Mouse (Mus musculus) erythroid progenitor cell, adult 5-6 weeks (primary cell): ENCODE measurements around the gene Gpd1l. TPM values are rescaled to one million over a fixed set of nuclear protein-coding genes. Genes with fewer than 3 reads are reported as not detected.

Experiments
- ATAC-seq: replicated peaks from 2 replicates; pipeline ENCODE4 v1.8.0; 2016; ENCODE audit warnings: moderate number of reproducible peaks, mild to moderate bottlenecking, moderate TSS enrichment, inconsistent platforms; ENCODE audit not compliant: poor library complexity, low FRiP score, severe bottlenecking
- total RNA-seq, 2 experiments: library from RNA; stranded (forward) in 1 of 2; stranded (reverse) in 1 of 2; fragments of 150-400 nt in 1 of 2; fragments of 186-747, 209-891 nt in 1 of 2; gene quantifications; 2 replicates each; pipeline versions ENCODE4 v1.2.3 to v1.2.4; 2015 to 2017; ENCODE audit warnings: low replicate concordance in 2 of 2

The Gpd1l gene
- total RNA-seq, 2 experiments from 2014 or later = 7.6 to 12.2 TPM

- no peak for ATAC-seq
Measured at GRCm38 (mm10) chr9:114932607-114933006, 1.2 kb downstream of the Gpd1l start.

- ATAC-seq = no peak
Measured at GRCm38 (mm10) chr9:114930464-114931090, 3.2 kb downstream of the Gpd1l start.

- ATAC-seq = no peak
Measured at GRCm38 (mm10) chr9:114925571-114925970, 8.2 kb downstream of the Gpd1l start.

DNA sequence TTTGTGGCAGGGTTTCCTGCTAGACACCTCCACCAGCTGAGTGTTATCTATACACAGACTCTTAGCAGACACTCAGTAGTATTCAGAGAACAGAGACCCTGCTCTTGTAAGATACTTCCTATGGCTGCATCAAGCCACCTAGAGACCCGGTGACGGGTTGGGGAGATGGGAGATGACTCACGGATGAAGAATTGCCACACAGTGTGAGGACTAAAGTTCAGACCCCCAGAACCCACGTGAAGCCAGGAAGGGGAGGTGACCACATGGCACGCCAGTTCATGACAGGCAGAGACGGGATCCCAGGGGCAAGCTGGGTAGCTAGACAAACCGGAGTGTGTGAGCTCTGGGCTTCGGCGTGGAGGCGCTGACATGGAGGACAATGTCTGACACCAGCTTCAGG, 8.7 kb downstream of the Gpd1l start:
- ATAC-seq = no peak

- ATAC-seq = no peak
Measured at GRCm38 (mm10) chr9:114924511-114924910, 9.3 kb downstream of the Gpd1l start.

DNA sequence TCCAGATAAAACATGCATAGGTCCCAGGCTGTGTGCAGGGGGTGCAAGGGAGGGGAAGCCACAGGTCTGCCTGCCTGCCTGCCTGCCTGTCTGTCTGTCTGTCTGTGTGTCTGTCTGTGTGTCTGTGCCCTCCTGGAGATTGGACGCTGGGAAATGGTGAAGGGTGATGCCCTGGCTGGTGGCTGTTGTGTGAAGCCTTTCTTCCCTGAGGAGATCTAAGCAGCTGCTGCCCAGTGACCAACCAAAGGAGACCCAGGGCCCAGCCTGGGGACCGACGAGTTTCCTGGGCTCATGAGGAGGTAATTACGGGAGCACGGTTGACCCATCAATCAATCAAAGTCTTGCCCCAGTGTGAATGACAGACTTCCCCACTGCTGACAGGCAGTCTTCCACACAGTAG, 11.6 kb downstream of the Gpd1l start:
- no peak for ATAC-seq

DNA sequence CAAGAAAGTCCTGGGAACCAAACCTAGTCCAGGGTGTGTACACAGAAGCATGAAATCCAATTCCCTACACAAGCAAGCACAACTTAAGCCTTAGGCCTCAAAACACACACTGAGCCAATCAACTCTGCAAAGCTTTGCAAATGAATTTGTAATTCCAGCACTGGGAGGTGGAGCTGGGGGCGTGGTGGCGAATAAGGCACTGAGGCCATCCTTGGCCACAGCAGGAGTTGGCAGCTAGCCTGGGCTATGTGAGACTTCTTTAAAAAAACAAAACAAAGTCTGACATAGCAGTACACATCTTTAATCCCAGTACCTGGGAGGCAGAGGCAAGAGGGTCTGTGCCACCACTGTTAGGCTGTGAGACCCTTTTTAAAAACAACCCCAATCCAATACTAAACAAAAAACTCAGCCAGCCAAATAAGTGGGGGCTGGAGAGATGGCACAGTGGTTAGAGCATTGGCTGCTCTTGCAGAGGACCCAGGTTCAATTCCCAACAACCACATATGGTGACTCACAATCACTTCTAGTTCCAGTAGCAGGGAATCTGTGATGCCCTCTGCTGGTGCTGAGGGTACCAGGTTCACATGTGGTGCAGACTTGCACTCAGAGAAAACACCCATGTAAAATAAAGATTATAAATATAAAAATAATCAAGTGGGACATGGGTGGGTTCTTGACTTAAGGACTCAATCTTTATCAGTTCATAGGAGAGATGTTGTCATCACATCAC, 12.3 kb downstream of the Gpd1l start:
- no peak for ATAC-seq

GRCm38 (mm10) chr9:114920569-114920968, 13.2 kb downstream of the Gpd1l start:
- ATAC-seq = no peak

GRCm38 (mm10) chr9:114912680-114913649, 20.8 kb downstream of the Gpd1l start:
- ATAC-seq = no peak

GRCm38 (mm10) chr9:114907509-114907908, 26.3 kb downstream of the Gpd1l start:
- no peak for ATAC-seq

DNA sequence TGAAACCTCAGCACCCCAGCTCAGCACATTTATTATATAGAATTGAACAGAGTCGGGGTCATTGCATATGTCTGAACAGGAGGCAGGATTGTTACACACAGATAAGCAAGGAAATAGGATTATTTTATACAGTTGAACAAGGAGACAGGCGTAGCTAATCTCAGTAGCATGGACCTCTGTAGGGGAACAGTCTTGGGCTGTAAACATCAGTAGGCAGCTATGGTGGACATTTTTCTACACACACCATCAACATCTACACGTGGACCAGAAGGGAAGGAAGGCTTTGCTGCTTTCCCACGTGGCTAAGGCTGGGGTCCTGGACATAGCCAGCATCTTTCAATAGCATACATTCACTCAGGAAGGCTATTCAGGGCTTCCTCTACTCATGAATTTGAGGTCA, 37.9 kb downstream of the Gpd1l start:
- ATAC-seq = no peak

GRCm38 (mm10) chr9:114892974-114893373, 40.8 kb downstream of the Gpd1l start:
- no peak for ATAC-seq

DNA sequence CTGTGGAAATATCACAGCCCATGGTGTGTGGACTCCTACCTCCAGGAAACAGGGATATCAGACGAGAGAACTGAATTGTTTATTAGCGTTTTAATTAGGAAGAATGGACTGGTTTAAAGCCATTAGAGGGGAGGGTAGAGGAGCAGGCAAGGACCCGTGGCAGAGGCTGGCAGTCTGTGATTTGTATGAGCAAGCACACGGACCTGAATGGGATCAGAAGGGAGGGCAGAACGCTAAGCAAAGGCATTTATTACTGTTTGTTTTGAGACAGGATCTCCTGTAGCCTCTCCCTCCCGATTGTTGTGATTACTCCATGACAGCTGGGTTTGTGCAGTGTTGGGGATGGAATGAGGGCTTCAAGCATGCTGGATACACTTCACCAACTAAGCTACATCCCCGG, 43.4 kb downstream of the Gpd1l start:
- ATAC-seq = no peak

DNA sequence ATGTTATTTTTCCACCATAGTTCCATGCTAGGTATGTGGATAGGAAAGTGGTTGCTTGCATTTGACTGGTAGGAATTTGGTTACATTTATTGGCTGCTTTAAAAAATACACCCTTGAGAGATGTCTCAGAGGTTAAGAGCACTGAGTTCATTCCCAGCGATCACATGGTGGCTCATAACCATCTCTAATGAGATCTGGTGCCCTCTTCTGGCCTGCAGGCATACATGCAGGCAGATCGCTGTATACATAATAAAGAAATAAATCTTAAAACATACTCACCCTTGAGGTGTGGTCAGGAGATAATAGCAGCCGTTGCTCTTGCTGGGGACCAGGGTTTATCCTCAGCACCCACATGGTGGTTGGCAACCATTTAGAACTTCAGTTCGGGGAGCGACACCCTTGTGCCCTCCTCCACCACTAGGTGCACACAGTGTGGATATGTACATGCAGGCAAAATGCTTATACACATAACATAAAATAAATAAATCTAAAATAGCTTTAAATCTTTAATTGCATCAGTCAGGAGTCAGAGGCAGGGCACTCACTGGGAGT, 44.9 kb downstream of the Gpd1l start:
- no peak for ATAC-seq

DNA sequence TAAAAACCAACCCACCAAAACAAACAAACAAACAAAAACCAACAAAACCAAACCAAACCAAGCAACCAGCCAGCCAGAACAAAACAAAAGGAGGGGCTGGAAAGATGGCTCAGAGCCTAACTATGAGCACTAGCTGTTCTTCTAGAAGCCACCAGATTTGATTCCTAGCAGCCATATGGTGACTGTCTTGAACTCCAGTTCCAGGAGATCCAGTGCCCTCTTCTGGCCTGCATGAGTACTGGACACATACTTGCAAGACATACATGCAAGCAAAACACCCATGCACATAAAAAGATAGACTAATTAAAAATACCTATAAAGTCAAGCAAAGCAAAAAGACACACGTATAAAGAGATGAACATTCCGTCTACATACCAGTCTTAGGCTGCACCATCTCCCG, 46.1 kb downstream of the Gpd1l start:
- no peak for ATAC-seq

- ATAC-seq = no peak
Measured at GRCm38 (mm10) chr9:114885991-114886662, 47.7 kb downstream of the Gpd1l start.

DNA sequence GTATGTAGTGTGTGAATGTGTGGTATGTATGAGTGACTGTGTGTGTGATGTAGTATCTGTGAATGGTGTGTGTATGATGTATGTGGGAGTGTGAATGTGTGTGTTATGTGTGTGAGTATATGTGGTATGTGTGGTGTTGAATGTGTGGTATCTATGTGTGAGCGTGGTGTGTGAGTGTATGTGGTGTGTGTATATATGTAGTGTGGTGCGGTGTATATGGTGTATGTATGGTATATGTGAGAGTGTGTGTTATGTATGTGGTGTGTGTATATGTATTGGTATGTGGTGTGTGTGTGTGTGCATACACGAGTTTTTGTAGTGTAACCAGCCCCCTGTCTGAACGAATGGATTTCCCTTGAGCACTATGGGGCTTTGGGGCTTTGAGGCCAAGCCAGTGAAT, 48.2 kb downstream of the Gpd1l start:
- ATAC-seq = no peak

- no peak for ATAC-seq
Measured at GRCm38 (mm10) chr9:114881977-114882376, 51.8 kb downstream of the Gpd1l start.

GRCm38 (mm10) chr9:114855327-114855726, 78.5 kb downstream of the Gpd1l start:
- no peak for ATAC-seq

- no peak for ATAC-seq
Measured at GRCm38 (mm10) chr9:114854686-114855085, 79.1 kb downstream of the Gpd1l start.
